Mouse (Mus musculus) cortical plate, adult 2 months (tissue): Measurements from ENCODE around the gene Pkdcc.

Experiments used
- CTCF ChIP-seq: fragments of 200-500 bp; IDR thresholded peaks from 2 replicates; pipeline ENCODE4 v1.5.1; 2011; ENCODE audit warnings: mild to moderate bottlenecking, control low read depth, low read length; ENCODE audit not compliant: insufficient read depth; ENCODE audit errors: extremely low read depth
- POLR2A ChIP-seq: fragments of 200-500 bp; IDR thresholded peaks from 2 replicates; pipeline ENCODE4 v1.6.1; 2011; ENCODE audit warnings: mild to moderate bottlenecking, low read length, control low read depth; ENCODE audit not compliant: insufficient read depth; ENCODE audit errors: extremely low read depth

- no peak for TF ChIP-seq POLR2A
- no peak for TF ChIP-seq CTCF
Observed at GRCm38 (mm10) chr17:83274101-83274500, 59.0 kb downstream of the Pkdcc start.
